Mouse (Mus musculus) E14TG2a.4 (cell line): ENCODE measurements around the gene Sec24c.

Experiments
- CTCF ChIP-seq: conservative IDR thresholded peaks from 2 replicates; pipeline ENCODE4 v1.5.1; 2014; ENCODE audit warnings: low read length
- NANOG ChIP-seq: IDR thresholded peaks from 2 replicates; pipeline ENCODE4 v1.6.1; 2014; ENCODE audit warnings: borderline replicate concordance, low read length, mixed read lengths

- TF ChIP-seq CTCF, result no peak
- TF ChIP-seq NANOG, result no peak
Observed at GRCm38 (mm10) chr14:20733952-20734774, 60.1 kb downstream of the Sec24c start, which contains the start of gene Ndst2.
